14 mouse cellular contexts compared by ENCODE assay signal in genomic region chr19:17138144-17138915, GRCm38 (mm10).
"Had no signal": no experiment of that assay in that cellular context is flagged by ENCODE, and none has a peak within 500 bp of the region (broad histone marks: within the 10 kb centered on the region; RNA-seq: fewer than 3 reads in every experiment).

No protein-coding gene starts in this region.

- H3K4me1 ChIP-seq: limb, embryonic 12.5 days; midbrain, embryonic 15.5 days had no signal

- H3K4me2 ChIP-seq: limb, embryonic 12.5 days had no signal

- H3K4me3 ChIP-seq: limb, embryonic 12.5 days; neural tube, embryonic 12.5 days had no signal

- H3K36me3 ChIP-seq: limb, embryonic 12.5 days; liver, embryonic 15.5 days; midbrain, embryonic 15.5 days; neural tube, embryonic 12.5 days had no signal

- H3K27me3 ChIP-seq: midbrain, embryonic 15.5 days; neural tube, embryonic 12.5 days had no signal

- H3K9me3 ChIP-seq: limb, embryonic 12.5 days; liver, embryonic 15.5 days; midbrain, embryonic 15.5 days; neural tube, embryonic 12.5 days had no signal

- H3K9ac ChIP-seq: limb, embryonic 12.5 days; liver, embryonic 15.5 days; midbrain, embryonic 15.5 days; neural tube, embryonic 12.5 days had no signal

- H3K27ac ChIP-seq: kidney, postnatal 0 days; limb, embryonic 12.5 days; liver, embryonic 15.5 days; midbrain, embryonic 15.5 days; neural tube, embryonic 12.5 days; stomach, postnatal 0 days had no signal

- DNase-seq: kidney, adult 9 months; kidney, postnatal 36 days; layer of hippocampus, adult 9-11 months; layer of hippocampus, postnatal 36 days; liver; lung, adult 2 months; lung, postnatal 36 days; thymus, postnatal 4 days had no signal
